Mouse (Mus musculus) lung, adult 18-20 months (tissue): ENCODE results near the gene Gemin4.
A peak's percentile ranks its signal among the peaks of the same experiment; 100 is the strongest.
"Not testable (repeated sequence)": the region's sequence is repeated elsewhere in the genome, so short reads cannot be mapped to it uniquely, and the experiment has no call there.

Experiments
- DNase-seq, 2 experiments: peaks; one replicate each; pipeline ENCODE4 v3.0.0; 2022; ENCODE audit warnings: mixed read lengths in 2 of 2

The Gemin4 gene

DNA sequence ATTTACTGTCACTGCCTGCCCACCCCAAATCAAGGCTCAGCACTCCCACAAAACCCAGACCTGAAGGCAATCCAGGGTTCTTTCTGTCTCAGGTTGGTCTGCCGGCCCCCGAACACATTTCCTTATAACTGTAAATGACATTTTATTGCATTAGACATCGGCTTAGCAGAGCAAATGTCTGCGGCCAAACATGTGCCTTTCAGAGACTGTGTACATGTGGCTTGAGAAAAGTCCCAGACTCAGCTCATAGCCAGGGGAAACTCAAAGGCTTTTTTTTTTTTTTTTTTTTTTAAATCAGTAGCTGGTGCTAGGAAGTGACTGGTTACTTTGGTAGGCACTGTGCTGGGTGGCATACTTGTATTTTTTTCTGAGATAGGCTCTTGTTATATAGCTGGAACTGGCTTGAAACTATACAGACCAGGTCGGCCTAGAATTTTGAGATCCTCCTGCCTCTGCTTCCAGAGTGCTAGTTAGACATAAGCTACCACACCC is 1.4 kb downstream of the Gemin4 start:
- DNase-seq: no peak

DNA sequence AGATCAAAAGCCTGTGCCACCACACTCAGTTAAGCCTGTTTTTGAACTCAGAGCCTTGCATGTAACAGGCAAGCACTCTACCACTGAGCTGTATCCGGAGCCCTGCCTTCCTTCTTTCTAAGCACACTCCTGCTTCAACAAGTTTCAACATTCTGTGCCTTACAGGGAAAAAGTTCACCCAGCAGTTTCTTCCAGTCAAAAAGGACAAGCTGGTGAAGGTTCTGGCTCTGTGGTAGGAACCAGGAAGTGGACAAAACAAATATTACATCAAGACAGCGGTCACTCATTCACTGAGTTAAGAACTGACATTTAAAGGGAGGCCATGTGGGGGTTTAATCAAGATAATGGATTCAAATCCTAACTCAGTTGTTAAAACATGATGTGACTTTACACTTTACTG is 2.5 kb downstream of the Gemin4 start:
- DNase-seq: peak in 1 of 2 experiments; percentile 51

DNA sequence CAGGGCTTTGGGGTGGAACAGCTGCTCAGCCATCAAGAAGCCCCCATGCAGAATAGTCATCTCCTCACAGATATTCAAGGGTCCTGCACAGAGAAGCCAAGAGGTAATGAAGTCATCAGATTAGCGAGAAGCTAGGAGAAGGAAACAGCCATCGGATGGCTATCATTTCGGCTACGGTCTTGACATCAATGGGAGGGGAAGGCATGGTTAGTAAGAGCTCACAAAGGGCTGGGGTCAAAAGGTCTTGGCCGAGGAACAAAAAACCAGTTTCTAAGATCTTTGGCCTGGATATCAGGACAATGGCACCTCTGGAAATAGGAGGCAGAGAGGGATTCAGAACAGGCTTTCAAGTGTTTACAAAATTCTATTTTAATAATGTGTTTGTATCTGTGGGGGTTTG is 3.6 kb downstream of the Gemin4 start:
- DNase-seq: no peak

DNA sequence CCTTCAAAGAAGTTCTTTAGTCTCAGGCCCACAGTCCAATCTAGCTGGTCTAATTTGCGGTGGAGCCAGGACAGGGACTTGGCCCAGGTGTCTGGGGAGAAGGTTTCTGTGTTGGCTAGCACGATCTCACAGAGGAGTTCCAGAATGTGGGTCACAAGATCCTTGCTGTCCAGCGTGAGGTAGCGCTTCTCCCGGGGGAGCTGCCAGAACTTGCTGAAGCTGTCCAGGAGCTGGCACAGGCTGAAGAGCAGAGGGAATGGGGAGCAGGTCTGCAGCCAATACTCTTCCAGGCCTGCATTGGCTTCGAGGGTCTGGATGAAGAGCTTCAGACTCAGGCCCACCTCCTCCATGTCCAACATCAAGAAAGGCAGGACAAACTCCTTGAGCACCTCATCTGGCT is 5.9 kb downstream of the Gemin4 start:
- not testable (repeated sequence) for DNase-seq

DNA sequence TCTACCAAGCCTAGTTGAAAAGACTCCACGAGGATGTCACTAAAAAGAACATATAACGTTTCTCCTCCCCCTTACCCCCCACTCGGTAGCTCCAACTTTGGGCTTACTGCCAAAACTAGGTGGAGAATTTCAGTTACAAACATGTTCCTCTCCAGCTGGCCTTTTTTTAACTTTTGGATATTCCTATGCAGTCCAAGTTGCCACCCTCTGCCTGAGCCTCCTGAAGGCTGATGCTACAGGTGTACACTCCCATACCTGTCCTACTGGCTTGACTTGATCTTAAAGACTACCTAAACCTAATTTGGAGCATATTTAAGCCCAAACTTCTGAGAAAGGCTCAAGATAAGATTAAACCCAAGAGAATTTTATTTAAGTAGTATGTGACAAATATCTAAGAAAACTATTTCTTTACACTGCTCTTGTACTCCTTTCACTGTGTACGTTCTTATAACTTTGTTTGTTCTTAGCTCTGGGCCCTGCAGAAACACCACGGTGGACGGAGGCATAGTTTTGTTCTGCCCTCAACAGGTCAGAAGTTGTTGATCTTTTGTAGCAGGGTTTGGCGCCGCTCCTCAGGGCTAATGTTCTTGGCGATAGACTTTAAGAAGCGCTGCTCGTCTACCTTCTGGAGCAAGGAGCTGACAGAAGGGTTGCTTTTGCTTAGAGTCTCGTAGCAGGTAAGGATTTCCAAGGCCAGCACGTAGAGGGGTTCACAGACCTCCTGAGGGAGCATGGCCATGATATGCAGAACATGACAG is 7.1 kb downstream of the Gemin4 start:
- peak; percentile 41 to 50 for DNase-seq

DNA sequence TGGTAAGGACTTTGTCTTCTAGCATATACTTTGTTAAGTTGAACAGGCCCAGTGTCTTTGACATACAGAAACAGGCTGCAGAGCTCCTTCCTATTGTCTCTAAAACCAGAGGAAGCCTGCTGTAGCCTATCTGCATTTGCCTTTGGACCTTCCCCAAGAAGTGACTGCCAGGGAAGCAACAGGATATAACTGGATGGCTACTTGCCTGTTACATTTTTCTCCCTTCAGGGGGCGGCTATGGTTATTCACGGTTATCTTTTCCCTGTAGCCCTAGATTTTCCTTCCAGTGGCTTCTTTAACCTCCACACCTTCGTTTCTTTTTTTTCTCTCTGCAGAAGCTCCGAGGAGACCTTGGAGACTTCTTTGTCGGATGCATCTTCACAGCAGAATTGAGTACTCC is 10.7 kb downstream of the Gemin4 start:
- no peak for DNase-seq

DNA sequence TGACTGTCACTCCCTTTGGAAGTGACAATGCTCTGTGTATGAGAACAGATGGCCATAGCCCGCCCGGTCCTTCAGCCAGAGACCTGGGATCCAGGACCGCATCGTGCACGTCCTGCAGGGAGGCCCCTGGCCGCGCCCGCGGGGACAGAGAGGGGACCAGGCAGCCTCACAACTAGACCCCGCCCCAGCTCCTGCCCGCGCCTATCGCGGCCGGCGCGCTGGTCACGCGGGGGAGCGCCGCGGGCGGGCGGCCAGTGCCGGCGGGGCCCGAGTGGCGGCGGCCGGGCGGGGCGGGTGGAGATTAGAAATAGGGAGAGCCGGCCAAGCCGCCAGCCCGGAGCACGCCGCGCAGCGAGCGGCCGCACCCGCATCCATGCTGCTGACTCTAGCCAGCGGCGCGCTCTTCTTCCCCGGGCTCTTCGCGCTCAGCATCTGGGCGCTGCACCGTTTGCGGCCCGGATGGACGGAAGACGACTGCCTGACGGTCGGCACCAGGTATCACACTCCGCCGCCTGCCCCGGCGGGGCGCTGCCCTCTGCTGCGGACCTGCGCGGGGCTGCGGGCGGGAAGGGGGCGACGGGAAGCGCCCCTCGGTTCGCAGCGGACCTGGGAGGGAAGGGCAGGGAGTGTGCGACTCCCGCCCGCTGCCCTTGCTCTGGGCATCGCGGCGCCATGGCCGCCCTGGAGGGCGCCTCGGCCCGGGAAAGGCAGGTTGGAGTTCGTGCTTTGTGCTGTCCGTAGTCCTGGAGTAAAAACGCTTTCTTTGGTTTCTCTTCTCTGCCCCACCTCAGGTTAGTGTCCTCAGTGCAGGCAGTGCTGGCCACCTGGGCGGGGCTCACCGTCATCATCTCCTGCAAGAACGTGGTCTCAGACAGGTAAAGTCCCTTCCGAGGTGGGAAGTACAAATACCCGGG is 15.4 kb downstream of the Gemin4 start:
- DNase-seq: peak; percentile 90 to 92

DNA sequence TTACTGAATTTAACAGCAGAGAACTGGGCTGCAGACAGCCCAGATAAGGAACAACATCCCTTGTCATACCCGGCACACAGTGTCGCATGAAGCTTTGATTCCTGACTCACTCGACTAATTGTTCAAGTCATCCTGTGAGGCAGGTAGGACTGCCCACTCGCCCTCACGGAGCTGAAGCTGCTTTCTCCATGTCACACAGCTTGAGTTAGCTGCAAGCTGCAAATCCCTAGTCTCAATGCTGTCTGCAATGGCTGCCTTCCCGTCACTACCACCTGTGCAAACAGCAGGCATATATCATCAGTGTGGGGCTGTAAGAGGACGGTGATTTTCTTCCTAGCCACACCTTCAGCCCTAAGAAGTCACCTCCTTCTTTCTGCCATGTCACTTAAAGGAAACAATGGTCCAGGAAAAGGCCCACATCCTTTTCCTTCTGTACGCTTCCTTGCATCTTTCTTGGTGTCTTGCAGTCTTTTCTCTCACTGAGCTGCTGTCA is 20.4 kb downstream of the Gemin4 start:
- no peak for DNase-seq

DNA sequence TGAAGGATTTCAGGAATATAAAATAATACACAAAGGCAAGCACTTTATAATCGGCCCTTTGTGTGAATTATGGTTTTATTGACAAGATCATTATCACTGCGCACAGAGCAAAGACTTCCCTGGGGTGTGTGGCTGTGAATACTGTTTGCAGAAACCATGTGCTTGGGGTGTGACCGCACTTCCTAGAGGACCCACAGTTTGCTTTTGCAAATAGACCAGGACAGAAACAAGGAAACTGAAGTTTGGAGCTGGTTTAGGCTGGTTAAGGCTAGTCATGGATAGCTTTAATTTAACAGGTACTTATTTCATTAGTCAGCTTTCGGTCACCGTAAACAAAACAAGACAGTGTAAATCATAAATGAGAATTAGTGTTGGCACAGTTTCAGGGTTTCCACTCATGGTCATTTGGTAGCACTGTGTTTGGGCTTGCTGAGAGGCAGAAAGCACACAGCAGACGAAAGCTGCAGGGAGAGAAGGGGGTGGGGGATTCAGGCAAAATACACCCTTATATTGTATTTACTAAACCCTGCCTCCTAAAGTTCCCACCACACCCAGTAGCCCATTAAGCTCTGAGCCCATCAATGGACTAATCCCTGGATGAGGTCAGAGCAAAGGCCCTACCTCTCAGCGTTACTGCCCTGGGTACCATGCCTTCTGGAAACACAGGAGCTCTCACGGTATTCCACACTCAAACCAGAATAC is 21.0 kb downstream of the Gemin4 start:
- no peak for DNase-seq

DNA sequence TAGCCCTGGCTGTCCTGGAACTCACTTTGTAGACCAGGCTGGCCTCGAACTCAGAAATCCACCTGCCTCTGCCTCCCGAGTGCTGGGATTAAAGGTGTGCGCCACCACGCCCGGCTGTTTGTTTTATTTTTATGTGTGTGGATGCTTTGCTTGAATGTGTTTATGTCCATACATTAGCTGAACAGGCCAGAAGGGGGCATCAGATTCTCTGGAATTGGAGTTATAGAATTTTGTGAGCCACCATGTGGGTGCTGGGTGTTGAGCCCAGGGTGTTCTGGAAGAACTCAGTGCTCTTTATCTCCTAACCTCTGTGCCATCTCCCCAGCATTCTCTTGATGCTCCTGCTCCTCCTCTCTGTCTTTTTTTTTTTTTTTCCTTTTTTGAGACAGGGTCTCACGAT is 30.6 kb downstream of the Gemin4 start:
- DNase-seq: peak in 1 of 2 experiments; percentile 12

DNA sequence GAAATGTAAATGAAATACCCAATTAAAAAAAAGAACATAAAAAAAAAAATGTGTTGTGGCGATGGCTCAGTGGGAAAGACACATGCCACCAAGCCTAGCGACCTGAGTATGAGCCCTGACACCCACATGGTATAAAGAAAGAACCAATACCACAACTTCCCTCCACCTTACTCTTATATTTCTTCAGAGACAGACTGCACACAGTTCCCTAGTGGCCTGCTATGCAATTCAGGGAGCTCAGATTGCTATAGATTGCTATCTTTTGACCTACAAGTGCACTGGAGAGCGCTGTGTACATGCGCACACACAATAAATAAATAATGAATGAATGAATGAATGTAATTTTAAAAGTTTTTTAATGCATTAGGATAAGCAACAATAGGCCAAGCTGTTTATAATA is 33.7 kb downstream of the Gemin4 start:
- no peak for DNase-seq

DNA sequence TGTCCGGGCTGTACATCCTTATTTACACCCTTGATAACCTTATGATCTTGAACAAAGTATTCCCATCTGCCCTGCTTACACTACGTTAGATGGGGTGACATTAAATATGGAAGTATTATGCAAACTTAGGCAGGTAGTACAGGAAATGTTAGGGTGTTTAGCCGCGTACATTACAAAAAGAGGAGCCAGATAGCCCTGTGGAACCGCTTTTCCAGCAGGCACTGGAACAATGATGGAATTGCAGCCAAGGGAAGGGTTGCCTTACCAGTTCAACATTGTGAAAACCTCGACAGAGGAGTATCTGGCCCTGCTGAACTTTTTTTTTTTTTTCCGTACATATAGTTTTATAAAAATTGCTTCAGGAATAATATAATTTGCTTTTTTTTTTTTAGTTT is 37.3 kb downstream of the Gemin4 start:
- no peak for DNase-seq

DNA sequence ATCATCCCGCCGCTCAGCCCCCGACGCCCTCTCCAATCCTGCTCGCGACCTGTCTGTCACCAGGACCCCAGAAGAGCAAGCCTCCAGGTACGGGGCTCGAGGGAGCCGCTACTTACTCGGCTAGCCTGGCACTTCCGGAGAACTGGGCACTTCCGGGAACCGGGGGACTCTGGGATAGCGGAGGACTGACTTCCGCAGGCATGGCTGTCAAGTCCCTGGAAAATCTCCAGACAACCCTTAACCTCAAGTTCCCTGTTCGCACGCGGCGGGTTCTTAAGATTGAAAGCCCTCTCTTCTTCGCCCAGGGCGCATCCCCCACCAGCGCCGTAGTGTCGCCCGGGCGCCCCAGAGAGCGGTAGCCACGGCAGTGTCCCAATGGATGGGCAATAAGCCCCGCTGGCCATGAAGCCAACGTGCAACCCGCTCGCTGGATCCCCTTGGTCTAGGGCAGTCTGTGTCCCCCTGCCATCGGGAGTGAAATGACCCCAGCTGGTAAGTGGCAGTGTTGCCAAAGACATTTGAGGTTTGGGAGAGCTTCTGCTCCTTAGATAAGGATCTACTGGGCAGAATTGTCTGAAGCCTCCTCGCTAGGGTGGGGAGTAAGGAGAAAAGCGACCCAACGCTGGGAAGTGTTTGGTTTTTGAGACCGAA is 37.8 kb downstream of the Gemin4 start, which contains the start of the genes Vps53 and Fam57a:
TSS of gene Vps53 (minus strand) at position 153 of the 651 bp plus-strand sequence.
TSS of gene Fam57a (plus strand) at position 177 of the 651 bp plus-strand sequence.
- peak; percentile 90 to 93 for DNase-seq

DNA sequence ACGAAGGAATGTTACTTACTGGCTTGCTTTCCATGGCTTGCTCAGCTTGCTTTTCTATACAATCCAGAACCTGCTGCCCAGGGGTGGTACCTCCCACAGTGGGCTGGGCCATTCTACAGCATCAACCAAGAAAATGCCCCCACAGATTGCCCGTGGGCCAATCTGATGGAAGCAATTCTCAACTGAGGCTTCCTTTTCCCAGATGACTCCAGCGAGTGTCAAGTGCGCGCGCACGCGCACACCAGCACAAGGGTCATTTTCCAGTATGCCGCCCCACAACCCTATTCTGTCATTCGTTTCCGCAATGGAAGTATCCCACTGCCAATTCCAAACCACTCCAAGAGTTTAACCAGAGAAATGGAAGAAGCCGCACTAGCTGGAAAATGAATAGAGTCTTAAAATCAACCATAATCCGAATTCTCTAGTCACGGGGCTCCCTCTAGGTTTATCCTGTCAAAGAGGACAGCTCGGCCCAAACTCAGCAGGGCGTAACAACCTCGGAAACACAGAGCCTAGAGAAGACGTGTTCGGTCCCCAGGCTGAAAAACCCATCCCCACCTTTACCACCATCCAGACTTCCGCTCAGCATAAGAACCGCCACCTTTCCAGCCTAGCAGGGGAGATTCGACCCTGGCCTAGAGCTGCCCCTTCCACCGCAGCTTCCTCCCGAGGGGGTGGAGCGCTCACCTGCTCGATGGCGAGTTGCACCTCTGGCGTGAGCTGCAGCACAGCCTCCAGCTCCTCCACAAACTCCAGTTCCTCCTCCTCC is 38.6 kb downstream of the Gemin4 start:
- DNase-seq: peak in 1 of 2 experiments; percentile 20

DNA sequence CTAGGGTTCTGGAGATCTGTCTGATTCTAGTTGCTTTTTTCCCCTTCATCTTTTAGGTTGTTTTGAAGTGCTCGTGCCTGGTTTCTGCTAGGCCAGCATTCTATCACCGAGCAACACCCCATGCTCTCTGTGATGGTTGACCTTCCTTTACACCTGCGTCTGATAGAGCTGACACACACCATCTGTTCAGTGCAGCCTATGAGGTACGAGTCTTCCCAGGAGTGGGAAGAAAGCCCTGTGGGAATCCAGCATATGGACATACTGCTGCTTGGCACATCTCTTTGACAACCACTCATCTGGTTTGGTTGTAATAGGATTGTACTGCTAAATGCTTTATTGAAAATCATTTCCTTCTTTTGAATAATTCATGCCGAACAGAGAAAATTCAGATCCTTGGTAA is 47.3 kb downstream of the Gemin4 start:
- no peak for DNase-seq

DNA sequence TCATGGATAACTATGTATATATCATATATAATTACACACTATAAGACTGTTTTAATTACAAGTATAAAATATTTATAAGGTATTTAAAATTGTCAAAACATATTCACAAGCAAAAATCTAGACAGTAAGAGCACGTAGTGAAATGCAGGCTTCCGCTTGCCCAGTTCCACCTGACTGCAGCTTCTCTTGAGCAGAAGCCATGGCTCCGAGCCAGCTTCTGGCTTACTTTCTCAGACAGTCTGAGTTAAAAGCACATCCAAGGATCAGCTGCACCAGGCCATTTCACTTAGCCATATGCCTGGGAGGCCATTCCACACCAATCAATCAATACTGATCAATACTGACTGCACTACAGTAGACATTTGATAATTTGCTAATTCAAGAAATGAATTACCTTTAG is 48.5 kb downstream of the Gemin4 start:
- DNase-seq: no peak

DNA sequence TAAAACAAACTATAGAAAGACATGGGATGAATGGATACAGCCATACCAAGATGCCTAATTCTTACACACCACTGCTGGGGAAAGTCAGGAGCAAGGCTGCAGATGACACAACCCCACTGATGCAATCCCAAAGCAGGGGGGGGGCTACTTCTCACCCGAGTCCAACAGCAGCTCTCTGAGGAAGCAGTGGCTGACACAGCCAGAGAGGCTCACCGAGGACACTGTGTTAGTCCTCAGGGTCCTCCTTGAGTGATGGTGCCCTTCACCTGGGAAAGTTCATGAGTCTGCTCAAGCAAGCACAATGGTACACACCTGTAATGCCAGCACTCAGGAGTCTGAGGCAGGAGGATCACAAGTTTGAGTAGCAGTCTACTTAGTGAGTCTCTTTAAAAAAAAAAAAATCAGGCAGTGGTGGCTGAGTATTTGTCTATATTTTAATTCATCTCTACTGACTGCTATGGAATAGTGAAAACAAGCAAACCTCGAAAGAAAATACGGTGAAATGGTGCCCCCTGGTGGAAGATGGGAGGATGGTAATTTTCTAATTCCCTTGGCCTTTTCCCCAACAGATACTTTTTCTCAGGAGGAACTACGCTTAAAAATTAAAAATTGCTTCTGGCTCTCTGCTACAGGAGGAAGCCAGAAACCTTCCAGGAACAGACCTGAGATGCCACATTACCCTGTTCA is 50.2 kb downstream of the Gemin4 start:
- DNase-seq: peak; percentile 56 to 74

DNA sequence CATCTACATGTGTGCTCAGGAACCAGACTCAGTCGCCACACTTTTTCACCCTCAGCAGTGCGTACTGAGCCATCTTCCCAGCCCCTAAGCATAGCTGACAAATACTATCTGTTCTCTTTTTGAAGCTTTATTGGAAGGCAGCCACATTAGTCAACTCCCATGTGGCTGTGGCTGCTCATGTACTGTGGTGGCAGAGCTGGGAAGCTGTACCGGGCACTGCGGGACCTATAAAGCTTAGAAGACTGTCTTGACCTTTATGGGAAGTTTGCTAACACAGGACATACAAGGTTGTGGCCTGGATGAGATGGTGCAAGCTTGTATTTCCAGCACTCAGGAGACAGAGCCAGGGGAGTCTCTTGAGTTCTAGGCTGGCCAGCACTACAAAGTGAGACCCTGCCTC is 50.8 kb downstream of the Gemin4 start:
- no peak for DNase-seq
